Mouse (Mus musculus): ENCODE measurements around the gene Emc3. TPM values are rescaled to one million over a fixed set of nuclear protein-coding genes. Genes with fewer than 3 reads are reported as not detected.

The Emc3 gene
- polyA plus RNA-seq, 1 experiment from 2014 or later, result 90.9 TPM

DNA sequence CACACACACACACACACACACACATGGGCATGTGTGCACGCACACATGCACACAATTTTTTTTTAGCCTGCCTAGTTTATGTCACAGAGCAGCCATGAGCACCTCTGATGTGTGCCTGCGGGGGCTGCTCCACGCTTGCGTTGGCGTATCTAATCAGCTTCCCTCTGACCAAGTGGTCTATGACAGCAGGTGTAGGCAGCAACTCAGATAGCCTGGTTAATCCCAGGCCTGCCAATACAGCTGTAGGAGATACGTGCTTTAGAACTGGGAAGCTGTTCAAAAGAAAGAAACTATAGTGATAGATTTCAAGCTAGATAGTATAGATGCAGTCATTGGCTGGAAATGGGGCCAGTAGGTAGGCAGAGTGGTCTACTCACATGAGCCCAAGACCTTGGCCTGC, 57.7 kb downstream of the Emc3 start:
- Histone ChIP-seq H3K36me3 (no peaks in the 10 kb centered on the region), H3K9ac (no peak overlapping the region), H3K9me3 (no peaks in the 10 kb centered on the region), H3K4me2 (replicated peaks) (no peak overlapping the region), H3K27ac (no peak overlapping the region), H3K4me3 (no peak overlapping the region), H3K27me3 (peaks cover 31% of the 10 kb centered on the region), H3K4me1 (peaks cover 14% of the 10 kb centered on the region)
- WGBS, result 82% methylated on average over 6 of the region's 6 CpGs
- ATAC-seq (ENCODE audit: insufficient number of reproducible peaks, insufficient read depth, low FRiP score, low TSS enrichment), result no peak

DNA sequence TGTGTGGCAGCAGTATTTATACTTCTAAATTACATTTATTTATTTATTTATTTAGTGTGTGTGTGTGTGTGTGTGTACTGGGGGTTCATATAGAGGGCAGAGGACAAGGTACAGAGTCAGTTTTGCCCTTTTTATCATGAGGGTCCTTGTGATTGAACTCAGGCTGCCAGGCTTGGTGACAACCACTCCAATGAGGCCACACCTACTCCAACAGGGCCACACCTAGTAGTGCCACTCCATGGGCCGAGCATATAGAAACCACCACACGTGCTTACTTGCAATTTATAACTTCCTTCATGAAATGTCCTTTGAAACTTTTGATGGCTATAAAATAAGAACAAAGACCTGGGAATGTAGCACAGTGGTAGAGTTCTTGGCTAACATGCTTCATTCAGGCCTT, 58.2 kb downstream of the Emc3 start:
- H3K4me1 ChIP-seq, result peaks cover 14% of the 10 kb centered on the region
- WGBS, result 89% methylated on average over 2 of the region's 2 CpGs
- no peak overlapping the region for H3K27ac ChIP-seq
- peaks cover 32% of the 10 kb centered on the region for H3K27me3 ChIP-seq
- ATAC-seq (ENCODE audit: insufficient number of reproducible peaks, insufficient read depth, low FRiP score, low TSS enrichment), result no peak
- H3K4me2 ChIP-seq (replicated peaks), result no peak overlapping the region
- no peak overlapping the region for H3K4me3 ChIP-seq
- H3K36me3 ChIP-seq, result no peaks in the 10 kb centered on the region
- H3K9ac ChIP-seq, result no peak overlapping the region
- no peaks in the 10 kb centered on the region for H3K9me3 ChIP-seq

DNA sequence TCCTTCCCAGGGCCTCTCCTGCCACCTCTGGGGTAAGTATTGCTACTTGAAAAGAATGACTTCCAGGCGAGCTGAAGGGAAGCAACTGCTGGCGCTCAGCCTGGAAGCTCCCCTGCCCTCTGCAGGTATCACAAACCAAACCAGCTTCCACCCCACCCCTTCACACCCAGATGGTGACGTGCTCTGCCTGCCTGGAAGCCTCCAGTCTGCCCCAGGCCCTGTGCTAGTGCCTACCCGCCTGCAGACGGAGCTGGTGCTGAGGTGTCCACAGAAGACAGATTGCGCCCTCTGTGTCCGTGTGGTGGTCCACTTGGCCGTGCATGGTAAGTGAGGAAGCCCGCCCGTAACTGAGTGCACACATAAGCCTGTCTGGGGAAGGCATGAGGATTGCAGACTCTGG, 59.4 kb downstream of the Emc3 start:
- Histone ChIP-seq H3K9ac (0 out of 2 replicates have a peak overlapping the region, but pooled peaks have one; percentile 2), H3K4me1 (peaks cover 14% of the 10 kb centered on the region), H3K27me3 (peaks cover 32% of the 10 kb centered on the region), H3K9me3 (no peaks in the 10 kb centered on the region), H3K27ac (no peak overlapping the region), H3K4me2 (replicated peaks) (no peak overlapping the region), H3K36me3 (no peaks in the 10 kb centered on the region), H3K4me3 (no peak overlapping the region)
- 66% methylated on average over 10 of the region's 10 CpGs for WGBS
- ATAC-seq (ENCODE audit: insufficient number of reproducible peaks, insufficient read depth, low FRiP score, low TSS enrichment), result no peak

DNA sequence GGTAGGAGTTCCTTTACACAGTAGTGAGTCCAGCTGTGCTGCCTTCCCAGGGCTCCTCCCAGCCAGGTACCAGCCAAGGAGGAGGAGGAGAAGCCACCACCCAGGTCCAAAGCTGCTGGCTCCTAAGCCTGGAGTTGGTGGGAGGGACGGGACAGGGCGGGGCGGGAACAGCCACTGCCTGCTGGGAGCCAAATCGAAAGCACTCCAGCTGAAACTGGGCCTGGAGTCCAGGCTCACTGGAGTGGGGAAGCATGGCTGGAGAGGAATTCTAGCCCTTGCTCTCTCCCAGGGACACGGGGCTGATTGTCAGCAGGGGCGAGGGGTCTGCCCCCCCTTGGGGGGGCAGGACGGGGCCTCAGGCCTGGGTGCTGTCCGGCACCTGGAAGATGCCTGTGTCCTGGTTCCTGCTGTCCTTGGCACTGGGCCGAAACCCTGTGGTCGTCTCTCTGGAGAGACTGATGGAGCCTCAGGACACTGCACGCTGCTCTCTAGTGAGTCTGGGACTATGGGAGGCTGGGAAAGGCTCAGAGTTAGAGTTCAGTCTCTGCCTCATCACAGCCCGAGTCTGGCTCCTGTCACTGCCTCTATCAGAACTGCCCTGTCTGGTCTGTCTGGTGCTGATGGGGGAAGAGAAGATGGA, 60.0 kb downstream of the Emc3 start, which contains the start of gene Il17rc:
Il17rc (plus strand) TSS at position 131 of the 640 bp plus-strand sequence.
- Histone ChIP-seq H3K9ac (0 out of 2 replicates have a peak within 1 kb of the TSS, but pooled peaks have one; percentile 2), H3K4me3 (no peak within 1 kb of the TSS), H3K27me3 (peaks cover 32% of the 10 kb centered on the region), H3K9me3 (no peaks in the 10 kb centered on the region), H3K4me2 (replicated peaks) (peak within 1 kb of the TSS; percentile 30), H3K4me1 (peaks cover 14% of the 10 kb centered on the region), H3K27ac (no peak within 1 kb of the TSS), H3K36me3 (no peaks in the 10 kb centered on the region)
- 22% methylated on average over 12 of the region's 12 CpGs for WGBS
- ATAC-seq (ENCODE audit: insufficient number of reproducible peaks, insufficient read depth, low FRiP score, low TSS enrichment), result no peak

DNA sequence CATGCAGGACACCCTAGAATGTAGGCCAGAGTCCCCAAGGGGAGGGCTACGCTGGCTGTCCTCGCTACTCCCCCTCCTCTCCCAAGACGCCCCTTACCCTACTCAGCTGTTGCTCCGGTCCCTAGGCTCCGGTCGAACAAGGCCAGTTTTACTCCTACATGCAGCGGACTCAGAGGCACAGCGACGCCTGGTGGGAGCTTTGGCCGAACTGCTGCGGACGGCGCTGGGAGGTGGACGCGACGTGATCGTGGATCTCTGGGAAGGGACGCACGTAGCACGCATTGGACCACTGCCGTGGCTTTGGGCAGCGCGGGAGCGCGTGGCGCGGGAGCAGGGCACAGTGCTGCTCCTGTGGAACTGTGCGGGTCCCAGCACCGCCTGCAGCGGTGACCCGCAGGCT, 62.0 kb downstream of the Emc3 start:
- ATAC-seq (ENCODE audit: insufficient number of reproducible peaks, insufficient read depth, low FRiP score, low TSS enrichment), result 0 out of 2 replicates have a peak, but pooled peaks have one; percentile 47
- under 1% methylated on average over 31 of the region's 31 CpGs for WGBS
- Histone ChIP-seq H3K9me3 (no peaks in the 10 kb centered on the region), H3K36me3 (no peaks in the 10 kb centered on the region), H3K27me3 (peaks cover 32% of the 10 kb centered on the region), H3K4me3 (peak overlapping the region; percentile 36), H3K4me2 (replicated peaks) (peak overlapping the region; percentile 71), H3K4me1 (peaks cover 14% of the 10 kb centered on the region), H3K27ac (no peak overlapping the region), H3K9ac (peak overlapping the region; percentile 27; the same call in 1 of the 2 replicates)

DNA sequence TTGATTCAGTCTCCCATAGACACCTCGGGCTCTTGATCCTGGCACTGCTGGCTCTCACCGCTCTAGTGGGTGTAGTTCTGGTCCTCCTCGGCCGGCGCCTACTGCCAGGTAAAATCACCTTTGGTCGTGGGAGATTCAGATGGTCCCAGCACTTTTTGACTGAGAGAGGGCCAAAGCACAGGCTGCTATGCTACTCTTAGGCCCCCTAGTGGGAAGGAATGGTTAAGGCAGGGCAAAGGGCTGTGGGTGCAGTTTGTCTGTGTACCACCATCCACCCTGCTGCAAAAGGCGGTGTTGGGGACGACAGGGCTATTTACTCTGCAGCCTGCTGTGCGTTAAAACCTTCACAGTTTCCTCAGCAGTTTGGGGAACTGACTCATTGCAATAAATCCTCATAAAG, 62.4 kb downstream of the Emc3 start:
- H3K9me3 ChIP-seq, result no peaks in the 10 kb centered on the region
- H3K27me3 ChIP-seq, result peaks cover 32% of the 10 kb centered on the region
- no peak for ATAC-seq (ENCODE audit: insufficient number of reproducible peaks, insufficient read depth, low FRiP score, low TSS enrichment)
- no peaks in the 10 kb centered on the region for H3K36me3 ChIP-seq
- H3K4me1 ChIP-seq, result peaks cover 14% of the 10 kb centered on the region
- H3K27ac ChIP-seq, result no peak overlapping the region
- H3K4me2 ChIP-seq (replicated peaks), result peak overlapping the region; percentile 71
- peak overlapping the region; percentile 36 for H3K4me3 ChIP-seq
- H3K9ac ChIP-seq, result peak overlapping the region; percentile 27; the same call in 1 of the 2 replicates
- WGBS, result 6% methylated on average over 9 of the region's 9 CpGs

DNA sequence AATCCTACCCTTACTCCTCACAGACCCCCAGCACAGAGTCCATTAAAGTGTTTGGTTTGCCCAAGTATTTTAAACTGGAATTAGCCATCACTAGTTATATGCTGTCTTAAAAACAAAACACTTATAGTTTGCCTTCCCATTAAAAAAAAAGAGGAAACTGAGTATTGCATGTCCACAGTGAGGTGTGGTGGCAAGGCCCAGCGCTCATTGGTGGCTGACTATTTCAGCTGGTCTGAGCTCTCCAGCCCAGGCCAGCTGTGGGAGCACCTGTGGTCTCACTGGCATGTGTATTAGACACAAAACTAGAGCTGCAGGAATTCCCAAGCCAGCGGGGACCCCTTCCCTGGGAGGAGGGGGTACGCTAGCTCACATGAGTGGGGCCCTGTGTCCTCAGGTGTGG, 62.9 kb downstream of the Emc3 start:
- no peaks in the 10 kb centered on the region for H3K36me3 ChIP-seq
- H3K4me3 ChIP-seq, result no peak overlapping the region
- peak overlapping the region; percentile 4; the same call in 1 of the 2 replicates for H3K9ac ChIP-seq
- H3K27ac ChIP-seq, result no peak overlapping the region
- no peaks in the 10 kb centered on the region for H3K9me3 ChIP-seq
- peaks cover 32% of the 10 kb centered on the region for H3K27me3 ChIP-seq
- peaks cover 14% of the 10 kb centered on the region for H3K4me1 ChIP-seq
- WGBS, result 62% methylated on average over 3 of the region's 3 CpGs
- no peak for ATAC-seq (ENCODE audit: insufficient number of reproducible peaks, insufficient read depth, low FRiP score, low TSS enrichment)
- 0 out of 2 replicates have a peak overlapping the region, but pooled peaks have one; percentile 71 for H3K4me2 ChIP-seq (replicated peaks)

DNA sequence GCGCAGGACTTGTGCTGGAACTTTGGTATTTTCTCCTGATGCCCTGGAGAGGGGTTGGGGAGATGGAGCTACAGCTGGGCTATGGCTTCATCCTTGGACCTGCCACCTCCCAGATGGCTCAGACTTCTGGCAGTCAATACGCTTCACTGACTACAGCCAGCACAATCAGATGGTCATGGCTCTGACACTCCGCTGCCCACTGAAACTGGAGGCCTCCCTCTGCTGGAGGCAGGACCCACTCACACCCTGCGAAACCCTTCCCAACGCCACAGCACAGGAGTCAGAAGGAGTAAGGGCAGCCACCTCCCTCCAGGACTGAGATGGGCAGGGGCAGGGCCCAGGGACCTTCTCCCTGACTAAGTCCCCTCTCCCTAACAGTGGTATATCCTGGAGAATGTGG, 65.8 kb downstream of the Emc3 start:
- peaks cover 10% of the 10 kb centered on the region for H3K4me1 ChIP-seq
- H3K36me3 ChIP-seq, result no peaks in the 10 kb centered on the region
- H3K27ac ChIP-seq, result no peak overlapping the region
- no peak overlapping the region for H3K4me3 ChIP-seq
- ATAC-seq (ENCODE audit: insufficient number of reproducible peaks, insufficient read depth, low FRiP score, low TSS enrichment), result no peak
- peaks cover 18% of the 10 kb centered on the region for H3K27me3 ChIP-seq
- no peak overlapping the region for H3K4me2 ChIP-seq (replicated peaks)
- no peak overlapping the region for H3K9ac ChIP-seq
- no peaks in the 10 kb centered on the region for H3K9me3 ChIP-seq
- WGBS, result 53% methylated on average over 5 of the region's 5 CpGs

Small RNA genes lying within 50 kb of the gene (microRNA-seq; reads per million reads assigned to microRNA genes)
- not detected for gene Gm23365

Other genes with a start within 250 kb of the Emc3 start
- 0.05 and 0.14 TPM in 2 replicates for gene Cpne9, start 249.3 kb downstream of the Emc3 start, polyA plus RNA-seq (2016; fragmentation: Nextera tagmentation; extraction: Ambion mirVana)
- gene Brpf1, start 224.5 kb downstream of the Emc3 start, polyA plus RNA-seq (2016; fragmentation: Nextera tagmentation; extraction: Ambion mirVana), result 28.2 and 28.9 TPM in 2 replicates
- 14.1 and 14.7 TPM in 2 replicates for gene Ogg1, start 204.7 kb downstream of the Emc3 start, polyA plus RNA-seq (2016; fragmentation: Nextera tagmentation; extraction: Ambion mirVana)
- 94.1 and 96.3 TPM in 2 replicates for gene Camk1, start 187.7 kb downstream of the Emc3 start, polyA plus RNA-seq (2016; fragmentation: Nextera tagmentation; extraction: Ambion mirVana)
- 52.7 and 53.4 TPM in 2 replicates for gene Tada3, start 153.8 kb downstream of the Emc3 start, polyA plus RNA-seq (2016; fragmentation: Nextera tagmentation; extraction: Ambion mirVana)
- gene Arpc4, start 153.5 kb downstream of the Emc3 start, polyA plus RNA-seq (2016; fragmentation: Nextera tagmentation; extraction: Ambion mirVana), result 354 and 364 TPM in 2 replicates
- 6.3 and 6.4 TPM in 2 replicates for gene Ttll3, start 142.4 kb downstream of the Emc3 start, polyA plus RNA-seq (2016; fragmentation: Nextera tagmentation; extraction: Ambion mirVana)
- gene Rpusd3, start 112.3 kb downstream of the Emc3 start, polyA plus RNA-seq (2016; fragmentation: Nextera tagmentation; extraction: Ambion mirVana), result 26.0 and 28.6 TPM in 2 replicates
- not detected in 2 replicates for gene Cidec, start 95.9 kb downstream of the Emc3 start, polyA plus RNA-seq (2016; fragmentation: Nextera tagmentation; extraction: Ambion mirVana)
- 75.0 and 81.6 TPM in 2 replicates for gene Jagn1, start 89.1 kb downstream of the Emc3 start, polyA plus RNA-seq (2016; fragmentation: Nextera tagmentation; extraction: Ambion mirVana)
- gene Il17re, start 73.2 kb downstream of the Emc3 start, polyA plus RNA-seq (2016; fragmentation: Nextera tagmentation; extraction: Ambion mirVana), result 3.4 and 3.9 TPM in 2 replicates
- 3.9 and 5.4 TPM in 2 replicates for gene Il17rc, start 60.2 kb downstream of the Emc3 start, polyA plus RNA-seq (2016; fragmentation: Nextera tagmentation; extraction: Ambion mirVana)
- 20.1 and 23.1 TPM in 2 replicates for gene Creld1, start 48.4 kb downstream of the Emc3 start, polyA plus RNA-seq (2016; fragmentation: Nextera tagmentation; extraction: Ambion mirVana)
- gene Prrt3, start 29.7 kb downstream of the Emc3 start, polyA plus RNA-seq (2016; fragmentation: Nextera tagmentation; extraction: Ambion mirVana), result 2.9 and 3.5 TPM in 2 replicates
- 13.4 and 14.7 TPM in 2 replicates for gene Fancd2, start within 50 bp of the Emc3 start, polyA plus RNA-seq (2016; fragmentation: Nextera tagmentation; extraction: Ambion mirVana)
- gene Fancd2os, start 69.1 kb upstream of the Emc3 start, polyA plus RNA-seq (2016; fragmentation: Nextera tagmentation; extraction: Ambion mirVana), result 0.13 TPM in 1 of 2 replicates, not detected in the other
- gene Brk1, start 73.1 kb upstream of the Emc3 start, polyA plus RNA-seq (2016; fragmentation: Nextera tagmentation; extraction: Ambion mirVana), result 211 and 215 TPM in 2 replicates
- gene Vhl, start 92.3 kb upstream of the Emc3 start, polyA plus RNA-seq (2016; fragmentation: Nextera tagmentation; extraction: Ambion mirVana), result 54.5 and 56.2 TPM in 2 replicates
- 3.0 and 3.7 TPM in 2 replicates for gene Irak2, start 106.8 kb upstream of the Emc3 start, polyA plus RNA-seq (2016; fragmentation: Nextera tagmentation; extraction: Ambion mirVana)
- 0.61 and 0.95 TPM in 2 replicates for gene Tatdn2, start 165.4 kb upstream of the Emc3 start, polyA plus RNA-seq (2016; fragmentation: Nextera tagmentation; extraction: Ambion mirVana)
- 0.37 TPM in 1 of 2 replicates, not detected in the other for gene Ghrl, start 188.2 kb upstream of the Emc3 start, polyA plus RNA-seq (2016; fragmentation: Nextera tagmentation; extraction: Ambion mirVana)
- gene Sec13, start 209.1 kb upstream of the Emc3 start, polyA plus RNA-seq (2016; fragmentation: Nextera tagmentation; extraction: Ambion mirVana), result 268 and 282 TPM in 2 replicates

Data from embryonic facial prominence, embryonic 12.5 days (tissue).